Mouse (Mus musculus) hematopoietic stem cell, adult 5-6 weeks (primary cell): ENCODE data around the gene Ly6g6f. TPM values are rescaled to one million over a fixed set of nuclear protein-coding genes. Genes with fewer than 3 reads are reported as not detected.
A peak's percentile ranks its signal among the peaks of the same experiment; 100 is the strongest.
"Not testable (repeated sequence)": the region's sequence is repeated elsewhere in the genome, so short reads cannot be mapped to it uniquely, and the experiment has no call there.

ENCODE experiments used
- ATAC-seq, 2 experiments: fragments of 125-278 bp in 1 of 2; replicated peaks in 1 of 2; 2 replicates each; pipeline ENCODE4 v1.8.0; 2016 to 2017; ENCODE audit warnings: inconsistent platforms in 2 of 2, mild to moderate bottlenecking in 2 of 2, moderate number of reproducible peaks in 2 of 2, low read depth in 1 of 2, moderate TSS enrichment in 1 of 2; ENCODE audit not compliant: low FRiP score in 2 of 2, poor library complexity in 2 of 2, severe bottlenecking in 2 of 2, insufficient read depth in 1 of 2, low TSS enrichment in 1 of 2
- total RNA-seq: library from RNA; stranded (forward); fragments of 172-1452, 232-1000 nt; gene quantifications from 2 replicates; pipeline ENCODE4 v1.2.3, GENCODE M21; 2017

Gene Ly6g6f
- not detected in 2 replicates for total RNA-seq

GRCm38 (mm10) chr17:35085208-35085865, at the start of gene Ly6g6f:
Ly6g6f (minus strand) TSS chr17:35085610.
- no peak for ATAC-seq

- peak; percentile 74 to 85 for ATAC-seq
Observed at GRCm38 (mm10) chr17:35134801-35135590, 49.6 kb upstream of the Ly6g6f start, which contains the start of gene Bag6. Bag6 (plus strand) TSS chr17:35135178.

GRCm38 (mm10) chr17:35133517-35133916, 48.1 kb upstream of the Ly6g6f start:
- no peak for ATAC-seq

- no peak for ATAC-seq
Observed at GRCm38 (mm10) chr17:35132174-35132560, 46.8 kb upstream of the Ly6g6f start.

- ATAC-seq: no peak
Observed at GRCm38 (mm10) chr17:35131500-35132173, 46.2 kb upstream of the Ly6g6f start, which contains the start of gene Apom. Apom (minus strand) TSS chr17:35132050.

- no peak for ATAC-seq
Observed at GRCm38 (mm10) chr17:35131038-35131437, 45.6 kb upstream of the Ly6g6f start.

- no peak for ATAC-seq
Observed at GRCm38 (mm10) chr17:35128996-35129395, 43.6 kb upstream of the Ly6g6f start.

- no peak for ATAC-seq
Observed at GRCm38 (mm10) chr17:35127017-35127416, 41.6 kb upstream of the Ly6g6f start.

GRCm38 (mm10) chr17:35126206-35126611, 40.8 kb upstream of the Ly6g6f start, which contains the start of gene D17H6S53E:
D17H6S53E (plus strand) TSS chr17:35126373.
- peak; percentile 15 to 43; a peak in 2 of 4 replicates for ATAC-seq

GRCm38 (mm10) chr17:35125578-35125977, 40.2 kb upstream of the Ly6g6f start:
- ATAC-seq: no peak

GRCm38 (mm10) chr17:35125081-35125480, 39.7 kb upstream of the Ly6g6f start:
- no peak; a peak in 1 of 4 replicates for ATAC-seq

GRCm38 (mm10) chr17:35124261-35124896, 39.0 kb upstream of the Ly6g6f start:
- ATAC-seq: not testable (repeated sequence)

- not testable (repeated sequence) for ATAC-seq
Observed at GRCm38 (mm10) chr17:35123287-35123686, 37.9 kb upstream of the Ly6g6f start.

GRCm38 (mm10) chr17:35121871-35122303, 36.5 kb upstream of the Ly6g6f start, which contains the start of gene Csnk2b:
Csnk2b (minus strand) TSS chr17:35122053.
- ATAC-seq: peak in 1 of 2 experiments; percentile 11; a peak in 1 of 4 replicates

- ATAC-seq: peak; percentile 88 to 89
Observed at GRCm38 (mm10) chr17:35121143-35121799, 35.9 kb upstream of the Ly6g6f start, which contains the start of gene Gpank1. Gpank1 (plus strand) TSS chr17:35121455.

GRCm38 (mm10) chr17:35120745-35121142, 35.3 kb upstream of the Ly6g6f start:
- ATAC-seq: no peak; a peak in 1 of 4 replicates
